Mouse (Mus musculus): ENCODE data around the gene Rab3a.
A peak's percentile ranks its signal among the peaks of the same experiment; 100 is the strongest.

Rab3a gene

DNA sequence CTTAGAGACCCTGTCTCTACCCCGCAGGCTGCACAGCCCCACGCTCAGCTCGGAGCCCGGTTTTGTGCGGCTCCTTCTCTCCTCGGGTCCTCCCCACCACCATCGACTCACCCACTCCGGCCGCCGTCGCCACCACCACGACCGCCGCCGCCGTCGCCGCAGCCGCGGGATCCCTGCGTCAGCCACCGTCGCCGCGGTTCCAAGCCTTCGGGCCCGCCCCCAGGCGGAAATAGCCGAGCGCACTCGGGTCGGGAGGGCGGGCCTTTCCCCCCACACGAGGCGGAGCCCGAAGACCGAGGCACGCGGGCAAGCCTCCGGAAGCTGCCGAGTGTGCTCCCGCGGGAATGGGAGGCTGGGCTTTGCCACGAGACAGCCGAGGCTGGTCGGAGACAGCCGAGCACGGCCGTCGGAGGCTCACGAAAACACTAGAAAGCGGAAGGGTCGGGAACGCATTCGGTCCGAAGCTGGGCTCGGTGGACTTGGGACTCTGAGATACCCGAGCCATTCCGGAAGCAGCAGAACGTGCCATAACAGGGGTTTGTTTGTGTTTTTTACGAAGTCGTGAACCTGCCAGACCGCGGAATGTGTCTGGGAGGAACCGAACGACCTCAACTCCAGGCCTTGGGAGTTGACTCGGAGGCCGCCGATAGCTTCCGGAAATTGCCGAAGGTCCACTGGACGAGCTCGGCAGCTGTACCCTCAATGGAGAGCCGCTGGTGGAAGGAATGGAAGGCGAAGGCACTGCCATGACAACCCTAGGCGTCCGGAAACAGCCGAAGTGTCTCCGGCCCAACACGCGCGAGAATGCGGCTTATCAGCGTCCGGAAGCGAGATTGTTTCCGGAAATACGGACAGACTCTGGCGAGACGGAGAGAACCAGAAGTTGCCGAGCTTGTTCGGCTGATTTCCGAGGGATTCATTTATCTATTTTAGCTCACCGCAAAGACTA, 22.3 kb downstream of the Rab3a start, which contains the start of gene Pik3r2:
Pik3r2 (minus strand) TSS at position 218 of the 949 bp plus-strand sequence.
- DNase-seq = peak; percentile 97

DNA sequence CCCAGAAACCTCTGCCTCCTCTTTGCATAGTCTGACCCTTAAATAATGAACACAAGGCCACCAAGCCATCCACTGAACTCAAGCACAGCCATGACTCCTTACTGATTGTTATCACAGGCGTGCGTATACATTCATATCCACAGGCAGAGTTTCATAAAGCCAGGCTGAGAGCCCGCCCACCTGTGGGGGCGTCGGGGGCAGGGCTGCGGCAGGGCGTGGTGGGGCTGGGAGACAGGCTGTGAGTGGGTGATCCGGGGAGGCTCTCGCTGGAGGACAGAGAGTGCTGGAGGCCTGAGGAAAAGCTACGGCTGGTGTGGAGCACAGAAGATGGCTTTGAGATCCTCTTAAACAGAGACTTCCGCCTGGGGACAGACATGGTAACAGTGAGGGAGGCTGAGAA, 25.6 kb downstream of the Rab3a start:
- DNase-seq = no peak

DNA sequence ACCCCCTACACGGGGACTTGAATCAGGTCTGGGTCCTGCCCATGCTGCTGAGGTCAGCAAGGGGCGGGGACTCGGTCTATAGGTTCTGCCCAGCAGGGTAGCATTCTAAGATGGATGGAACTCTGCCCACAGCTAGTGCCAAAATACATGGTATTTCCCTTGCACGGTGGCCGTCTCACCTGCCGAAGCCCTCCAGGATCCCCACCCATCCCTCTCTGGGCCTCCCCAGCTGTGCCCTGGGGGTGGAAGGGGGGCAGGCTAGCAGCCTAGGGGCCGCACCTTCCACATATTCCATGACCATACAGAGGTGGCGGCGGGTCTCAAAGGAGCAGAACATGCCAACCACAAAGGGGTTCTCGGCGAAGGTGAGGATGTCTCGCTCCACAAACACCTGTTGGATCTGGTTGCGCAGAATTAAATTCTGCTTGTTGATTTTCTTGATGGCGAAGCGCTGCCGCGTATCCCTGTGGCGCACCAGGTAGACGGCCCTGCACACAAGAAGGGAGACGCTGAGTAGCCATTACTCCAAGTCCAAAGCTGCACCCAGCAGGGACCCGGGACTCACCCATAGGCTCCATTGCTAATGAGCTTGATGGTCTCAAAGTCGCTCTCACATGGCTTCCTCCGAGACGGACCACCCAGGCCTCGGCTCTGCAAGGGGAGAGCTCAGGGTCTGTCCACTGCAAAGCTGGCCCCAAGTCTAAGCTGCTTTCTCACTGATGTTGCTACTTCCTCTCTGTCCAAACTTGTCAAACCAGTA, 32.0 kb downstream of the Rab3a start:
- DNase-seq = no peak

- no peak for DNase-seq
Measured at GRCm38 (mm10) chr8:70787051-70787445, 32.6 kb downstream of the Rab3a start.

DNA sequence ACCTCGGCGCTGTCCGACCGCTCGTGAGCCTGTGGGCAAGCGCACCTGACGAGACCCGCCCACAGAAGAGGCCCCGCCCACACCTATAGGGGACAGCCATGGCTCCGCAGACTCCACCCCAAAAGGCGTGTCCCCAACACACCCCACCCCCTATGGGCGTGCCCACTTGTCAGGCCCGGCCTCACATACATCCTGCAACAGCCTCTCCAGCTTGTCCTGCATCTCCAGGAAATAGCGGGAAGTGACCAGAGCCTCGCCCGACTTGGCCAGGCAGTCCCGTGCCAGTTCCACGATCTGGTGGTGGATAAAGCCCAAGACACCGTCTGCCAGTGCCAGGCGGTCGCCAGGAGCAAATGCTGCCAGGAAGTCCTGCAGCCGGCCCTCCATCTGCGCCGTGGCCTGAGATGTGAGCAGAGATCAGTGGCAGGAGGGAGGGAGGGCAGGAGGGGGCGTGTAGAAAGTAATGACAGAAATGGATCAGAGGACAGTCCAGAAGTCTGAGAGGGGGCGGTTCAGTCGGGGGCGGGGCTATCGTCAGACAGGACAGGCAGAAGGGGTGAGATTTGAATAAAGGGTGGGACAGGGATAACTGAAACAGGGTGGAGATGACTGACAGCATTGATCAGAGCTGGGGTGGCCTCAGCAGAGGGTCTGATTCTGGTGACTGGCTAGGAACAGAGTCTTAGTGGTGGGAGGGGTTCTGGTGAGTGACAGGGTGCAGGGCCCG, 33.6 kb downstream of the Rab3a start:
- DNase-seq = no peak

DNA sequence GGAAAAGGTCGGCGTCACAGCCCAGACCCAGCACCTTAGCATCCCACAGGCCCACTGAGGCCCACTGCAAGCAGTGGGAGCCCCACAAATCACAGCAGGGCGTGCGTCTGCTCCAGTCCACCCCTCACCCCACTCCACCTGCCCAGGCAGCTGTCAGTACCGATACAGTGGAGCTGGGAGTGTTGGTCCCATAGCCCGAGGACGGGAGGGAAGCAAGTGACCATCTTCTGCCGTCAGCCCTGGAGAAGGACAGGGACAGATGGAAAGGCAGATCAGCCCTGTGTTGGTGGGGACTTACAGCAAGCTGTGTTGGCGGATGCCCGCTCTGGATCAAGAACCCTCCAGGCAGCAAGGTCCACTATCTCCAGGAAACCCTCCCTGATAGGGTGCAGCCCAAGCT, 34.6 kb downstream of the Rab3a start:
- DNase-seq = no peak

DNA sequence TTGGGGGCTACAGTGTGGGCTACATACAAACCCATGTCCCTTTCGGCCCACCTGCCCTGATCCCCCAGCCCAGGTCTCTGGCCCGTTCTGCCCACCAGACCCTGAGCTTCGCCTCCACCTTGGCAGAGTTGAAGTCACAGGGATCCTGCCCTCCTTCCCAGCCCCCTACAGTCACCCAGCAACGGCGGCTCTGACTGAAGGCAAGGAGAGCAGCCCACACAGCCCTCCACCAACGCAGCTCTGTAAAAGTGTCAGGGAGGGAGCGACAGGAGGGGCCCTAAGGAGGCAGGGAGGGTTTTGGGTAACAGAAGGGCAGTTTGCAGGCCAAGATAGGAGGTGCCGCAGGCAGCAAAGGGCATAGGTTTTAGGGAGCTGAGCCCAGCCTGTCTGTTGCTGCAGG, 36.4 kb downstream of the Rab3a start:
- DNase-seq = peak; percentile 79

- DNase-seq = no peak
Measured at GRCm38 (mm10) chr8:70791294-70791701, 36.8 kb downstream of the Rab3a start.

DNA sequence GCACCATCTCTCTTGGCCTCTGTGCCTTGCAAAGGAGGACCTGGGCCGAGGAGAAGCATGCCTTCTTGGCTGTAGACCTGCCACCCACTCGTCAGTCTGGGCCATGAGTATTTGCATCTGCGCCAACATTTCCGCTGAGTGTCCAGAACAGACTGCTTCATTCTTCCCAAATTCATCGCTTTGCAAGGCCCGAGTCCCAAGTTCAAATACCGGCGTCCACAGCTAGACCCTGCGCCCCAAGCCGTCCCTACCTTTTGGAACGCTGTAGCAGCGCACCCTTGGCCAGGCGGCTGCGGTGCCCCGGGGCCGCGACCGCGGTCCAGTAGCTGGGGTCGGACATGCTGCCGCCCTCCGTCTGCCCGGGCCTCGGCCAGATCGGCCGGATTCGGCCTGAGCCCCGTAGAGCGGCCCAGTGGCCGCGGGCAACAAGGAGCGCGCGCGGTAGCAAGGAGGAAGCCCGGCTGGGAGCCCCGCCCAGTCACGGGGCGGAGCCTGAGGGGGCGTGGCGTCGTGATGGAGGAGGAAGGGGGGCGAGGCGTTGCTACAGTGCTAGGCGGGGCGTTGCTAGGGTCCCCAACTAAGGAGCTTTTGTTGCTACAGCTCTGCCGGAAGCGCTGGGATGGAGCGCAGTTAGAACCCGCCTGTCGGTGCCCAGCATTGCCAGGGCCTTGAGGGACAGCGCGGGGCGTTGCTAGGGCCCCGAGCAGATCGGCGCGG, 37.7 kb downstream of the Rab3a start:
- DNase-seq = peak; percentile 96

- no peak for DNase-seq
Measured at GRCm38 (mm10) chr8:70792700-70793099, 38.2 kb downstream of the Rab3a start.

- DNase-seq = no peak
Measured at GRCm38 (mm10) chr8:70794215-70794614, 39.7 kb downstream of the Rab3a start.

GRCm38 (mm10) chr8:70795370-70795769, 40.9 kb downstream of the Rab3a start:
- DNase-seq = no peak

DNA sequence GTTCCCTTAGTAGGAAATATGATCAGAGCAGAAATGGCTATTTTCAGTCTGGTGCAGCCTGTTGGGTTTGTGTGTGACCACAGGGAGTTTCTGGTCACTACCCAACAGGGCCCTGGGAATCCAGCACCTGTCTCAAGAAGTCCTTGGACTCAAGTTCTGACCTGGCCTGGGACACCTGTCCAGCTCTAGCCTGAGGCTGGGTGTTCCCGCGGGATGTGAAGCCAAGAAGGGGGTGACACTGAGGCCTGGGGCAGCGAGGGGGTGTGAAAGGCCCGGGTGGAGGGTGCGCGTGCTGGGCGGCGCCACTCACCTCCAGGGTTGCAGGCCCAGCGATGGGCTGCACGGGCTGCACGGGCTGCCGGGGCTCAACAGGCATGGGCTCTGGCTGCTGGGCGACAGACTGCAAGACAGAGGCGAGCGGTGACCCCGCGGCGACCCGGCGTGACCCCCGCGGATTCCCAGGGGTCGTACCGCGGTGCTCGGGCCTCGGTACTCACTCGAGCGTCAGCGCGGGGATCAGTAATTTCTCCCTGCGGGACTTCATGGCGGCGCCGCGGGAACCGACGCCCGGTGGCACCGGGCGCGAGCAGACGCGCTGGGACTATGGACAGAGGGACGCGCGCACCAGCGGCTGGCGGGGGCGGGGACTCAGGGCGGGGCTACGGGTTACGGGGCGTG, 42.1 kb downstream of the Rab3a start:
- DNase-seq = peak; percentile 12

- DNase-seq = peak; percentile 94
Measured at GRCm38 (mm10) chr8:70797081-70798070, 42.9 kb downstream of the Rab3a start.

DNA sequence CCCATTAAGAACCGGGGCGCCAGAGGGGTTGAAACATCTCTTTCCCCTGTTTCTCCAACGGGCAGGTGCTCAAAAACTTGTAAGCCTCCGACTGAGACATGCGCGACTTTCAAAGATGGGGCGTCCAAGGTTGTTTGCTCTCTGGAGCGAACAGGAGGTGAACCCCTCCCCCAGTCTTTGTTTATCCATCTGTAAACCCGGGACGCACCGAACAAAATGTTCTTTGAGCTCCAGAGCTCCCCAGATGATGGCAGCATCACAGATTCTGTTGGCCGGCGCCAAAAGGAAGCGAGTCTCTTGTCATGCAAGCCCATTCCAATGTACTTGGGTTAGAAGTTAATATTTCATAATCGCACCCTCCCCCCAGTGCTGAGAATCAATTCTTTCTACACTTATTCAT, 43.8 kb downstream of the Rab3a start:
- peak; percentile 77 for DNase-seq

DNA sequence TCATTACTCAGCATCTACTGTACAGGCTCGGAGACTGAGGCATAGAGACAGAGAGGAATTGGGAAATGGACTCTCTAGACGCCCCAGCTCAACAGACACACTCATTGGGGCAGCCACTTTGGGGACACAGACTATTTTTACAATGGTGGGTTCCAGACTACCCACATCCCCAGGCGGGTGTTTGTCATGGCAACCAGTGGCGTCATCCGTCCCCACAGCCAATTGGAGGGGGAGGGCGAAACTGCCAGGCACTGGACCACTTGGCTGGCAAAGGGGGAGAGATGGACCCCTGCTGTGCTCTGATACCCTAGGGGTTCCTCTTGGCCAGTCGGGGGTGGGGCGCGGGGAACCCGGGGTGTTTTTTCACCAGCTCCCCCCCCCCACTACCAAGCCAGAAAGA, 46.2 kb downstream of the Rab3a start:
- DNase-seq = peak; percentile 81

GRCm38 (mm10) chr8:70801156-70801555, 46.7 kb downstream of the Rab3a start:
- peak; percentile 90 for DNase-seq

DNA sequence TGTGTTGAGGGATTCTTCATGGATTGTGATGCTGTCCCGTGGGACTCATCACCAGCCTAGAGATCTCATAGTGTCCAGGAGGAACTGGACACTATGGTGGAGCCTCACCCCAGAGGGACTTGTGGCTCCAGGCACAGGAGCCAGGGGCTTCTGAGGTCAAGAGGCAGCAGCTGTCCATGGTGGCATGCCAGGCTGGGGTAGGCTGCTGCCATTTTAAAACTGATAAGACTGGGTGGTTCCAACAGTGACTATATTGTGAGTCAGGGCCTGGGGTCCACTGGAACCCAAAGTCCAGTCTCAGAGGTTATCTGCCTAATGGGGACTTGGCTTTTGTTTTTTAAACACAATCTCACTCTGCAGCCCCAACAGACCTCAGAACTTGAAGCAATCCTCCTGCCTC, 47.4 kb downstream of the Rab3a start:
- DNase-seq = no peak

GRCm38 (mm10) chr8:70802786-70803510, 48.5 kb downstream of the Rab3a start:
- no peak for DNase-seq
